Mouse (Mus musculus): Measurements from ENCODE around the gene Gm20388. TPM values are rescaled to one million over a fixed set of nuclear protein-coding genes. Genes with fewer than 3 reads are reported as not detected.

Gene Gm20388
- polyA plus RNA-seq, 1 experiment from 2014 or later = 4.4 TPM

- Histone ChIP-seq H3K9ac (replicated peaks) (no peak overlapping the region), H3K27ac (no peak overlapping the region), H3K4me3 (replicated peaks) (no peak overlapping the region), H3K36me3 (no peaks in the 10 kb centered on the region), H3K9me3 (no peaks in the 10 kb centered on the region), H3K4me2 (replicated peaks) (no peak overlapping the region), H3K4me1 (replicated peaks) (peaks cover 4% of the 10 kb centered on the region; the same call in 1 of the 2 replicates), H3K27me3 (no peaks in the 10 kb centered on the region)
- ATAC-seq = no peak
- 82% methylated on average over 4 of the region's 4 CpGs for WGBS
These were observed 2261.2 kb downstream of the Gm20388 start for GRCm38 (mm10) chr8:122171823-122172222.

DNA sequence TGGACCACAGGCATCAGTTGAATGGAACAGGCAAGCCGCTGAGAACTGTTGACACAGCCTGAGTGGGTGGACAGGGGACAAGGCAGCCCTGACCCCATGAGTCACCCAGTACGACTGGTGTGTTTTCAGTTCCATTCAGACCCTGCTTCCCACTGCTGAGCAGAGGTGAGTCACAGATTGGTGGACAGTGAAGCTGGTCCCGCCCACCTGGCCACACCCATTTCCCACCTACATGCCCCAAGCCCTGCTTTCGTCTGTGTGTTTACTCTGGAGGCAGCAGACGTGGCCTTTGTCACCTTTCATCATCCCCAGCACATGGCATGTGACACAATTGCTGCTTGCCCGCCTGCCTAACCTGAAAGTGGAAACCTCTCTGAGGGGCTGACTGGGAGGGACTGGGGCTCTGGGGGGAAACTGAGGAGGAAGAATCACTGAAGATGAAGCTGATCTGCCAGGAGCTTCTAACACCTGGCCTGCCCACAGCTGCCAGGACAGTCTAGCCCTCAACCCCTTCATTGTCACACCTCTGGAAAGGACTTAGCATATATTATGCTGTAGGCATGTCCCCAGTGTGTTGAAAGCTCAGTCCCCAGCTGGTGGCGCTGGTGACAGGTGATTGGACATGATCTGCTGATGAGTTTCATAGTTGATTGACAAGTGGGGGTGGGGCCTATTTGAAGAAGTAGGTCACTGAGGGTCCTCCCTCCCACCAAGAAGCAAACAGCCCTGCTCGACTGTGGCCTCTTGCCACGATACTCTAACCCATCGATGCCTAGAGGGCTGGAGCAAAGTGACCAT lies 2263.7 kb downstream of the Gm20388 start:
- Histone ChIP-seq H3K4me1 (replicated peaks) (peaks cover 4% of the 10 kb centered on the region; the same call in 1 of the 2 replicates), H3K27me3 (no peaks in the 10 kb centered on the region), H3K4me3 (replicated peaks) (no peak overlapping the region), H3K27ac (no peak overlapping the region), H3K9me3 (no peaks in the 10 kb centered on the region), H3K9ac (replicated peaks) (no peak overlapping the region), H3K4me2 (replicated peaks) (no peak overlapping the region), H3K36me3 (no peaks in the 10 kb centered on the region)
- ATAC-seq = no peak
- 43% methylated on average over 10 of the region's 10 CpGs for WGBS

DNA sequence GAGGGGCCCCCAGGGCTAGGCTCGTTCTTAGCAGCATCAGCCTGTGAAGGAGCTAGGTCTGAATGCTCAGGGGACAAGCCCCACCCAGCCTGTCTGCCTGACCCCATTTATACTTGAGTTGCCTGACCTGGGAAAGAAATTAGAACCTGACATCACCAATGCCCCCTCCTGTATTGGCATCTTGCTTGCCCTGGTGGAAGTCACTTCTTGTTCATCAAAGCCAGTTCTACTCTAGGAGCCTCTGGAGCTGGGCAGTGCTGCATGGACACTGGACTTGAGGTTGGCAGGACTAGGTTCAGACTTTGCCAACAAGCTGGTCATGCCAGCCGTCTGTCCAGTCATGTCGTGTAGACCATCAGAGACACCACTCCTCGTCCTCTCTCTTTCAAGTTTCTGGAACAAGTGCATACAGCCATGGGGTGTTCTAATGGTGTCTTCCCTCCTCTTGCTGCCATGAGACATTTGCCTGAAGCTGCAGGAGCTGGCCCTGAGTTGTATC lies 2267.8 kb downstream of the Gm20388 start:
- Histone ChIP-seq H3K27me3 (no peaks in the 10 kb centered on the region), H3K4me1 (replicated peaks) (peaks cover 4% of the 10 kb centered on the region; the same call in 1 of the 2 replicates), H3K9me3 (no peaks in the 10 kb centered on the region), H3K27ac (no peak overlapping the region), H3K36me3 (no peaks in the 10 kb centered on the region), H3K4me2 (replicated peaks) (no peak overlapping the region), H3K9ac (replicated peaks) (no peak overlapping the region), H3K4me3 (replicated peaks) (no peak overlapping the region)
- ATAC-seq = no peak
- WGBS = 76% methylated on average over 4 of the region's 4 CpGs

DNA sequence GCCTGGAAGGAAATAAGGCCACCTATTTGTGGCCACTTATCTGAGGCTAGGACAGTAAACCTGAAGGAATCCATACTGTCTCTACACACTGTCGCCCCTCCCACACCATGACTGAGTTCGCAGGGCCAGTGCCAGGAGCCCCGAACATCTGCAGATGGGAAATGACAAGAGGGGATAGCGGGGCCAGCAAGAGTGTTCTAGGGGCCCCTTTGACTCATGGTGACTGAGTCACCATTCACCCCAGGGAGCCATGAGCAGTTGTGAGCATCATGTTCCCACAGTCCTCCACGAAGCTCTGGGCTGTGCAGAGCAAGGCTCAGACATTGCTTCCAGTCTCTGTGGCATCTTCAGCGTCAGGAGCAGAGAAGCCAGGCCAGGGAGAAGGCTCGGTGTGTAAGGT lies 2268.7 kb downstream of the Gm20388 start:
- ATAC-seq = no peak
- no peak overlapping the region for H3K4me3 ChIP-seq (replicated peaks)
- H3K27me3 ChIP-seq = no peaks in the 10 kb centered on the region
- WGBS = 83% methylated on average over 7 of the region's 7 CpGs
- no peaks in the 10 kb centered on the region for H3K36me3 ChIP-seq
- H3K4me2 ChIP-seq (replicated peaks) = no peak overlapping the region
- no peak overlapping the region for H3K9ac ChIP-seq (replicated peaks)
- no peak overlapping the region for H3K27ac ChIP-seq
- no peaks in the 10 kb centered on the region for H3K9me3 ChIP-seq
- H3K4me1 ChIP-seq (replicated peaks) = peaks cover 2% of the 10 kb centered on the region; the same call in 1 of the 2 replicates

GRCm38 (mm10) chr8:122180116-122180515 lies 2269.5 kb downstream of the Gm20388 start:
- H3K9ac ChIP-seq (replicated peaks) = no peak overlapping the region
- no peaks in the 10 kb centered on the region for H3K4me1 ChIP-seq (replicated peaks)
- no peak for ATAC-seq
- 93% methylated on average over 9 of the region's 9 CpGs for WGBS
- H3K27ac ChIP-seq = no peak overlapping the region
- H3K9me3 ChIP-seq = no peaks in the 10 kb centered on the region
- no peak overlapping the region for H3K4me3 ChIP-seq (replicated peaks)
- no peak overlapping the region for H3K4me2 ChIP-seq (replicated peaks)
- H3K36me3 ChIP-seq = no peaks in the 10 kb centered on the region
- no peaks in the 10 kb centered on the region for H3K27me3 ChIP-seq

DNA sequence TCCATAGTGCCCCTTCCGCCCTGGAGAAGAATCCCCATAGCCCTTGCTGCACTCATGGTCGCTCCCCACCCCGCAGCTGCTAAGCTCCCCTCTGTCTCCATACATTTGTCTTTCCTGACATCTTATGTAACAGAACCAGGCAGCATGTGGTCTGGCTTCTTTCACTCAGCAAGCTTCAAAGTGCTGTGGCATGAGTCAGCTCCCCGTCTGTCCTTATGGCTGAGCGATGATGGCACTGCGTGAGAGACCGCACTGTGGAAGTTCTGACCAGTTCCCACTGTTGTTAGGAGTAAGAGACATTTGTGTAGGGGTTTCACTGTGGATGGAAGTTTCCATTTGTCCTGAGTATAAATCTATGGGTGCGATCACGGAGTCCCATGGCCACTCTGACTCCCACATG lies 2270.8 kb downstream of the Gm20388 start:
- Histone ChIP-seq H3K9me3 (no peaks in the 10 kb centered on the region), H3K27ac (no peak overlapping the region)
- 82% methylated on average over 9 of the region's 9 CpGs for WGBS

DNA sequence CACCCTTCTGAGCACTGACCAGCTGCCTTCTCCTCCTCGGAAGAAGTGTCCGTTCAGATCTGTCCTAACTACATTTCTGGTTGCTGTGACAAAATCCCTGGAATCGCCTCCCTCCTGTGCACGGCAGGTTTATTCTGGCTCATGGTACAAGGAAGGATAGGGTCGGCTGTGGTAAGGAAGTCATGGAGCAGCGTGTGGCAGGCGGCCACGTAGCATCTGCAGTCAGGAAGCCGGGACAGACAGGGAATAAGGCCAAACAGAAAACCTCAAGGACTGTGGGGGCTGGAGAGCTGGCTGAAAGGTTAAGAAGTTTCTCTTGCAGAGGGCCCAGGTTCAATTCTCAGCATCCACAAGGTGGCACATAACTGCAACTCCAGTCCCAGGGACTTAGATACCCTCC lies 2271.3 kb downstream of the Gm20388 start:
- no peaks in the 10 kb centered on the region for H3K9me3 ChIP-seq
- H3K27me3 ChIP-seq = no peaks in the 10 kb centered on the region
- no peak overlapping the region for H3K4me2 ChIP-seq (replicated peaks)
- no peak overlapping the region for H3K4me3 ChIP-seq (replicated peaks)
- no peaks in the 10 kb centered on the region for H3K36me3 ChIP-seq
- no peaks in the 10 kb centered on the region for H3K4me1 ChIP-seq (replicated peaks)
- 84% methylated on average over 9 of the region's 9 CpGs for WGBS
- ATAC-seq = no peak
- no peak overlapping the region for H3K9ac ChIP-seq (replicated peaks)
- H3K27ac ChIP-seq = no peak overlapping the region

More for the DNA sequence above, 2270.8 kb downstream of the Gm20388 start:
- ATAC-seq = no peak
- no peaks in the 10 kb centered on the region for H3K27me3 ChIP-seq
- no peak overlapping the region for H3K4me3 ChIP-seq (replicated peaks)
- no peaks in the 10 kb centered on the region for H3K36me3 ChIP-seq
- H3K4me1 ChIP-seq (replicated peaks) = no peaks in the 10 kb centered on the region
- no peak overlapping the region for H3K4me2 ChIP-seq (replicated peaks)
- no peak overlapping the region for H3K9ac ChIP-seq (replicated peaks)

DNA sequence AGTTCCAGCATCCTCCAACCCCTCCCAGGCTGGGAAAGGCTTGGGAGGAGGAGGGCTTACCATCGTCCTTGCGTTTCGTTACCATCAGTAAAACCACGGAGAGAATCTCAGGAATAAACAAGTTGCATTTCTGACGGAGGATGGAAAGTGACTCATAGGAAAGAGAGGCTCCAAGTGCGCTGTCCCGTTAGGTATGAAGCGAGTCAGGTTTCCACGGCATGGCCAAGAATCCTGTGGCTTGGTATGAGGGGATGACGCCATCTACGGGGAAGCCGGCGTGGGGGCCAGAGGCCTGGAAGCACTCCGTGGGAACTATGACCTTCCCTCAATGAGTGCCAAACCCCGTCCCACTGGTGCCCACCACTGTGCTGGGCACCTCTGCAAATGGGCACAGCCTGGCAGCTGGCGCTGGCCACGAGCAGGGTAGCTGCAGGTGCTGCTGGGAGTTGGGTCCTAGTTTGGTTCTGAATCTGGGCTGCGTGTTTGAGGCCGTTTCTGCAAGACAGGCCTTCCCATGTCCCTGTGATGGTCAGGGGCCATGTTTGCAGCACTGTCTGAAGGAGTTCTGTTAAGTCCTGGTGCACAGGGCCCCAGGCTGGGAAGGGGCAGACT lies 2275.8 kb downstream of the Gm20388 start:
- Histone ChIP-seq H3K27ac (no peak overlapping the region), H3K9ac (replicated peaks) (no peak overlapping the region), H3K4me2 (replicated peaks) (no peak overlapping the region), H3K9me3 (no peaks in the 10 kb centered on the region), H3K36me3 (no peaks in the 10 kb centered on the region), H3K27me3 (no peaks in the 10 kb centered on the region), H3K4me1 (replicated peaks) (0 out of 2 replicates have a peak, but pooled peaks cover 3% of the 10 kb centered on the region), H3K4me3 (replicated peaks) (no peak overlapping the region)
- ATAC-seq = no peak
- WGBS = 94% methylated on average over 19 of the region's 19 CpGs

- Histone ChIP-seq H3K9me3 (no peaks in the 10 kb centered on the region), H3K27me3 (no peaks in the 10 kb centered on the region)
- no peak for ATAC-seq
These were observed 2276.6 kb downstream of the Gm20388 start for GRCm38 (mm10) chr8:122187271-122187670.

GRCm38 (mm10) chr8:122190349-122191053 lies 2279.9 kb downstream of the Gm20388 start:
- H3K4me3 ChIP-seq (replicated peaks) = no peak overlapping the region
- H3K4me1 ChIP-seq (replicated peaks) = 0 out of 2 replicates have a peak, but pooled peaks cover 7% of the 10 kb centered on the region
- 70% methylated on average over 16 of the region's 16 CpGs for WGBS
- H3K4me2 ChIP-seq (replicated peaks) = no peak overlapping the region
- H3K9ac ChIP-seq (replicated peaks) = no peak overlapping the region
- H3K27me3 ChIP-seq = no peaks in the 10 kb centered on the region; the same call in 1 of the 2 replicates
- no peaks in the 10 kb centered on the region for H3K36me3 ChIP-seq
- ATAC-seq = no peak
- H3K27ac ChIP-seq = no peak overlapping the region
- H3K9me3 ChIP-seq = no peaks in the 10 kb centered on the region

More at GRCm38 (mm10) chr8:122187271-122187670, 2276.6 kb downstream of the Gm20388 start:
- Histone ChIP-seq H3K4me3 (replicated peaks) (no peak overlapping the region), H3K9ac (replicated peaks) (no peak overlapping the region), H3K36me3 (no peaks in the 10 kb centered on the region), H3K27ac (no peak overlapping the region), H3K4me2 (replicated peaks) (no peak overlapping the region), H3K4me1 (replicated peaks) (0 out of 2 replicates have a peak, but pooled peaks cover 3% of the 10 kb centered on the region)
- WGBS = 88% methylated on average over 4 of the region's 4 CpGs

DNA sequence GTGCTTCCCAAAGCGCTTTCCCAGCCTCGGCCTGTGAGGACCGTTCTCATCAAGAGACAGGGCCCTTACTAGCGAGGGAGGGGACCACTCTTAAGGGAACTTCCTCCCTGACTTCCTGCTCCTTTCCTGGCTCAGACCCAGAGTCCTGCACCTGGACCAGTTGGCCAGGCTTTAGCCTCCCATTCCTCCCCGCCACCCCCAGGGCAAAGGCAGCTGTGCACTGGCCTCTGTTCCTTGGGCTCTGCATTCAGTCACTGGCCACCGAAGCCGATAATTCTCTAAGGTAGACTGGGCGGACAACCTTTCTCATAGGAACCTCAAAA lies 2280.4 kb downstream of the Gm20388 start:
- Histone ChIP-seq H3K27ac (no peak overlapping the region), H3K9me3 (no peaks in the 10 kb centered on the region), H3K36me3 (no peaks in the 10 kb centered on the region), H3K4me3 (replicated peaks) (no peak overlapping the region), H3K27me3 (no peaks in the 10 kb centered on the region; the same call in 1 of the 2 replicates), H3K4me1 (replicated peaks) (0 out of 2 replicates have a peak, but pooled peaks cover 7% of the 10 kb centered on the region), H3K9ac (replicated peaks) (no peak overlapping the region), H3K4me2 (replicated peaks) (no peak overlapping the region)
- 83% methylated on average over 8 of the region's 8 CpGs for WGBS
- ATAC-seq = no peak

DNA sequence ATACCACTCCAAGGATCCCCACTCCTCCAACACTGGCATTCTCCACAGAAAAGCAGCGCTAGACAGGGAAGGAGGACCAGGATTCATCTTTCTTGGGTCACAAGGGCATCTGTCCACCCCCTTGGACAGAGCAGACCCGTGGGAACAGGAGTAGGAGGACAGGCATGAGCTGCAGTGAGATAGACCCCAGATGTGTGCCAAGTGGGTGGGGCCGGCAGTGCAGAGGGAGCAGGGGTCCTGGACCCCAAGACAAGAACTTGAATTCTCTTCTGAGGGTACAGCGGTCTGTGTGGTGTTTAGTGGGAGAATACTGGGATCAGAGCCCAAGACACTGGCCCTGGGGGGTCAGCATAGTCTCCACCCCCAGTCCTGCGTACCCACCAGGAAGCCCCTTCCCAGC lies 2282.1 kb downstream of the Gm20388 start:
- H3K4me1 ChIP-seq (replicated peaks) = 0 out of 2 replicates have a peak, but pooled peaks cover 7% of the 10 kb centered on the region
- H3K27me3 ChIP-seq = no peaks in the 10 kb centered on the region; the same call in 1 of the 2 replicates
- no peaks in the 10 kb centered on the region for H3K9me3 ChIP-seq
- 87% methylated on average over 5 of the region's 5 CpGs for WGBS
- H3K27ac ChIP-seq = no peak overlapping the region
- ATAC-seq = no peak
- H3K4me3 ChIP-seq (replicated peaks) = no peak overlapping the region
- H3K9ac ChIP-seq (replicated peaks) = no peak overlapping the region
- H3K4me2 ChIP-seq (replicated peaks) = no peak overlapping the region
- H3K36me3 ChIP-seq = no peaks in the 10 kb centered on the region

Measured in midbrain, embryonic 13.5 days (tissue).